Mouse (Mus musculus) myocyte (in vitro differentiated cells): ENCODE results near the gene Olfr1424. TPM values are rescaled to one million over a fixed set of nuclear protein-coding genes. Genes with fewer than 3 reads are reported as not detected.

Experiments used
- polyA plus RNA-seq: library from polyadenylated mRNA; unstranded; fragments of >200 nt; fragmentation: generic; extraction: Trizol; gene quantifications from one replicate; pipeline ENCODE4 v1.2.1, GENCODE M21; 2012; ENCODE audit warnings: missing spikeins

Gene Olfr1424
- polyA plus RNA-seq, 1 experiment, result not detected

Other genes starting within 250 kb of the Olfr1424 start
- gene Stx3, start 243.3 kb downstream of the Olfr1424 start, polyA plus RNA-seq, result 3.3 TPM
- gene Olfr1417, start 223.5 kb downstream of the Olfr1424 start, polyA plus RNA-seq, result not detected
- not detected for gene Olfr1418, start 201.6 kb downstream of the Olfr1424 start, polyA plus RNA-seq
- not detected for gene Olfr1419, start 187.6 kb downstream of the Olfr1424 start, polyA plus RNA-seq
- gene Olfr1420, start 176.1 kb downstream of the Olfr1424 start, polyA plus RNA-seq, result not detected
- gene Patl1, start 150.3 kb downstream of the Olfr1424 start, polyA plus RNA-seq, result 13.9 TPM
- 23.1 TPM for gene Osbp, start 96.7 kb downstream of the Olfr1424 start, polyA plus RNA-seq
- not detected for gene Olfr1423, start 21.4 kb downstream of the Olfr1424 start, polyA plus RNA-seq
- not detected for gene Olfr1425, start 15.0 kb upstream of the Olfr1424 start, polyA plus RNA-seq
- not detected for gene Olfr1426, start 29.3 kb upstream of the Olfr1424 start, polyA plus RNA-seq
- not detected for gene Olfr1427, start 40.7 kb upstream of the Olfr1424 start, polyA plus RNA-seq
- not detected for gene Olfr1428, start 53.2 kb upstream of the Olfr1424 start, polyA plus RNA-seq
- gene Olfr76, start 60.5 kb upstream of the Olfr1424 start, polyA plus RNA-seq, result not detected
- gene Olfr1555-ps1, start 107.4 kb upstream of the Olfr1424 start, polyA plus RNA-seq, result not detected
- not detected for gene Olfr1431, start 138.0 kb upstream of the Olfr1424 start, polyA plus RNA-seq
- gene Olfr1432, start 169.9 kb upstream of the Olfr1424 start, polyA plus RNA-seq, result not detected
- not detected for gene Olfr262, start 179.0 kb upstream of the Olfr1424 start, polyA plus RNA-seq
- not detected for gene Olfr235, start 198.3 kb upstream of the Olfr1424 start, polyA plus RNA-seq
- not detected for gene Olfr1434, start 217.2 kb upstream of the Olfr1424 start, polyA plus RNA-seq
- gene Olfr1436, start 236.4 kb upstream of the Olfr1424 start, polyA plus RNA-seq, result not detected